Mouse (Mus musculus) liver, adult 2 months (tissue): ENCODE results near the gene Gabpa.

Experiments
- CTCF ChIP-seq: fragments of 200-500 bp; IDR thresholded peaks from 2 replicates; pipeline ENCODE4 v1.5.1; 2011; ENCODE audit warnings: low read depth, low read length, control low read depth
- POLR2A ChIP-seq: fragments of 200-500 bp; IDR thresholded peaks from 2 replicates; pipeline ENCODE4 v1.6.1; 2011; ENCODE audit warnings: low read length, control low read depth; ENCODE audit not compliant: insufficient read depth; ENCODE audit errors: extremely low read depth

GRCm38 (mm10) chr16:84875718-84876035, 41.0 kb downstream of the Gabpa start:
- TF ChIP-seq CTCF (no peak), POLR2A (no peak)
